Mouse (Mus musculus): ENCODE measurements around the gene Trio. TPM values are rescaled to one million over a fixed set of nuclear protein-coding genes. Genes with fewer than 3 reads are reported as not detected.

The Trio gene
- polyA plus RNA-seq, 1 experiment from 2014 or later = 52.8 TPM

- no peaks in the 10 kb centered on the region for H3K9me3 ChIP-seq
- peaks cover 14% of the 10 kb centered on the region for H3K4me1 ChIP-seq
- 39% methylated on average over 11 of the region's 11 CpGs for WGBS
- no peak for ATAC-seq (ENCODE audit: insufficient number of reproducible peaks, low FRiP score, low TSS enrichment, low read depth)
- no peak overlapping the region for H3K9ac ChIP-seq
- H3K36me3 ChIP-seq = no peaks in the 10 kb centered on the region
- H3K27me3 ChIP-seq = no peaks in the 10 kb centered on the region
- H3K4me3 ChIP-seq = no peak overlapping the region
- no peak overlapping the region for H3K27ac ChIP-seq
- H3K4me2 ChIP-seq = no peak overlapping the region
These were observed 70.0 kb downstream of the Trio start for GRCm38 (mm10) chr15:27955614-27956013.

DNA sequence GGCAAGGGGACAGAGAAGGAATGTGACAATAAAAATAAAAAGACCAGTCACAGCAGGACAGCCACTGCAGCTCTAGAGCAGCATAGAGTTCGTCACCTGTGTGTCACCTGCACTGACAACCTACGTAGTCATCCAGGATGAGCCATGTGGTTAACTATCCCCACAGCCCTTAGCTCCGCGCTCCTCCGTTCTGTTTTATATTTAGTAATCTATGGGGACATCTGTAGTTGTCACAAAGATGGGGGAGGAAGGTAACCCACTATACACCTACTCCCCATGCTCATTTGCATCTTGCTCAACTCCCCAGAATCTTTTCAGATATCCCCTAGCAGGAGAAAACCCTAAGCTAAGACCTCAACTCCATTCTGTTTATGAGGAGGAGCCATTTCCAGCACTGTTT, 71.3 kb downstream of the Trio start:
- no peaks in the 10 kb centered on the region for H3K36me3 ChIP-seq
- H3K27ac ChIP-seq = no peak overlapping the region
- no peaks in the 10 kb centered on the region for H3K27me3 ChIP-seq
- H3K4me2 ChIP-seq = no peak overlapping the region
- no peak overlapping the region for H3K4me3 ChIP-seq
- ATAC-seq (ENCODE audit: insufficient number of reproducible peaks, low FRiP score, low TSS enrichment, low read depth) = no peak
- H3K9ac ChIP-seq = no peak overlapping the region
- 83% methylated on average over 5 of the region's 5 CpGs for WGBS
- H3K9me3 ChIP-seq = no peaks in the 10 kb centered on the region
- H3K4me1 ChIP-seq = peaks cover 11% of the 10 kb centered on the region

- Histone ChIP-seq H3K4me1 (peaks cover 11% of the 10 kb centered on the region), H3K4me2 (no peak overlapping the region), H3K9ac (no peak overlapping the region), H3K27ac (no peak overlapping the region), H3K27me3 (no peaks in the 10 kb centered on the region), H3K9me3 (no peaks in the 10 kb centered on the region), H3K4me3 (no peak overlapping the region), H3K36me3 (no peaks in the 10 kb centered on the region)
- ATAC-seq (ENCODE audit: insufficient number of reproducible peaks, low FRiP score, low TSS enrichment, low read depth) = no peak
- WGBS = 70% methylated on average over 3 of the region's 3 CpGs
These were observed 72.1 kb downstream of the Trio start for GRCm38 (mm10) chr15:27953570-27953969.

- H3K27ac ChIP-seq = no peak overlapping the region
- WGBS = 92% methylated on average over 7 of the region's 7 CpGs
- no peaks in the 10 kb centered on the region for H3K9me3 ChIP-seq
- no peaks in the 10 kb centered on the region for H3K27me3 ChIP-seq
- H3K9ac ChIP-seq = no peak overlapping the region
- no peak overlapping the region for H3K4me3 ChIP-seq
- no peak for ATAC-seq (ENCODE audit: insufficient number of reproducible peaks, low FRiP score, low TSS enrichment, low read depth)
- no peaks in the 10 kb centered on the region for H3K36me3 ChIP-seq
- no peak overlapping the region for H3K4me2 ChIP-seq
- peaks cover 8% of the 10 kb centered on the region for H3K4me1 ChIP-seq
These were observed 74.5 kb downstream of the Trio start for GRCm38 (mm10) chr15:27951195-27951594.

GRCm38 (mm10) chr15:27949196-27949595, 76.5 kb downstream of the Trio start:
- 86% methylated on average over 9 of the region's 9 CpGs for WGBS
- Histone ChIP-seq H3K4me1 (peaks cover 9% of the 10 kb centered on the region), H3K4me3 (no peak overlapping the region), H3K4me2 (no peak overlapping the region), H3K36me3 (no peaks in the 10 kb centered on the region), H3K27me3 (no peaks in the 10 kb centered on the region), H3K9ac (no peak overlapping the region), H3K27ac (no peak overlapping the region), H3K9me3 (no peaks in the 10 kb centered on the region)
- no peak for ATAC-seq (ENCODE audit: insufficient number of reproducible peaks, low FRiP score, low TSS enrichment, low read depth)

GRCm38 (mm10) chr15:27947880-27948279, 77.8 kb downstream of the Trio start:
- no peak overlapping the region for H3K4me2 ChIP-seq
- WGBS = 92% methylated on average over 3 of the region's 3 CpGs
- H3K9ac ChIP-seq = no peak overlapping the region

DNA sequence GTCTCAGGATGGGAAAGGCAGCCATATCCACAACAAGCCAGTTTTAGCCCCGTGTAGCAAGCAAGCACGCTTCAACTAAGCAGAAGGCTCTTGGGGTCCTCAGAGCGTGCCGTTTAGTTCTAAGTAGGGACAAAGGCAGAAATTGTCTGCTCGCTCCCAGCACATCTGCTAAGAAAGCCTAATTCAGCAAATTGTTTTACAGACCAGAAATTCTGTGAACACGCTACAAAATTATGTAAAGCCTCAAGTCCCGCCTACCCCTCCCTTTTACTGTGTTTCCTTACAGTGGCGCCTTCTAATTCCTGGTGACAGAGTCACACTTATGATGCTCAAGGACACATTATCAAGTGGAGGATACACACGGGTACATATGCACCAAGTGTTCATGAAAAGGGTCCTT, 80.1 kb downstream of the Trio start:
- Histone ChIP-seq H3K27ac (no peak overlapping the region), H3K36me3 (no peaks in the 10 kb centered on the region), H3K9me3 (no peaks in the 10 kb centered on the region), H3K27me3 (no peaks in the 10 kb centered on the region), H3K9ac (no peak overlapping the region), H3K4me1 (peaks cover 26% of the 10 kb centered on the region), H3K4me2 (no peak overlapping the region), H3K4me3 (no peak overlapping the region)
- ATAC-seq (ENCODE audit: insufficient number of reproducible peaks, low FRiP score, low TSS enrichment, low read depth) = no peak
- 67% methylated on average over 9 of the region's 9 CpGs for WGBS

More at GRCm38 (mm10) chr15:27947880-27948279, 77.8 kb downstream of the Trio start:
- no peaks in the 10 kb centered on the region for H3K9me3 ChIP-seq
- no peak overlapping the region for H3K27ac ChIP-seq
- no peak for ATAC-seq (ENCODE audit: insufficient number of reproducible peaks, low FRiP score, low TSS enrichment, low read depth)
- H3K36me3 ChIP-seq = no peaks in the 10 kb centered on the region
- no peaks in the 10 kb centered on the region for H3K27me3 ChIP-seq
- H3K4me3 ChIP-seq = no peak overlapping the region
- peaks cover 18% of the 10 kb centered on the region for H3K4me1 ChIP-seq

GRCm38 (mm10) chr15:27944898-27945297, 80.8 kb downstream of the Trio start:
- H3K27ac ChIP-seq = no peak overlapping the region
- H3K4me1 ChIP-seq = peaks cover 28% of the 10 kb centered on the region
- no peak for ATAC-seq (ENCODE audit: insufficient number of reproducible peaks, low FRiP score, low TSS enrichment, low read depth)
- H3K4me2 ChIP-seq = no peak overlapping the region
- H3K9ac ChIP-seq = no peak overlapping the region
- H3K9me3 ChIP-seq = no peaks in the 10 kb centered on the region
- WGBS = 87% methylated on average over 11 of the region's 11 CpGs
- H3K4me3 ChIP-seq = no peak overlapping the region
- H3K27me3 ChIP-seq = no peaks in the 10 kb centered on the region
- no peaks in the 10 kb centered on the region for H3K36me3 ChIP-seq

DNA sequence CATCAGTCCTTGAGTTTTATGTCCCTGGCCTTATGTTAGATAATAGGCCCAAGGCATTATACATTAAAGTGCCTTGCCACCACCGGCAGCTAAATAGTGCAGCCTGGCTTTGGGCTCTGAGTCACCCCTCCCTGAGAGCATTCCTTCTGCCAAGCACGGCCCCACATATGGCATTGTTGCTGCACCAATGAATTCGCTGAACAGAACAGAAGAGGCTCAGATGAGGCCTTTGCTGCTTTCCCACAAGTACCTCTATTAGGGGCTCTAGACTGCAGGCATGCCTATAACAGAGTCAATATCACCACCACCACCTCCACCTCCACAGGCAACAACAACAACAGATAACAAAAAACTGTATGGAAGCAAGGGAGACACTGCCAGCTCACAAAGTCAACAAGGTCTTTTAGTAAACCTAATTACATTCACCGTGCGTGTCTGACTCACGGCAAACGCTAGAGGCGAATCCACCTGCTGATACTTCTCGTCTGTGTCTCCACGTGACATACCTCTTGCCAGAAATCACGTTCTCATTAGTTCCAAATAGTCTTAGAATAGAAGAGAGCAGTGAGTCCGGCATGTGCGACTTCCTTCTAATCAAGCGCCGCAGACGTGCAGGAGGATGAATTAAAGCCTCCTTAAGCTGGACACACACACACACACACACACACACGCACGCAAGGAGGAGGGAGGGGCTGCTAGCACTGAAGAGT, 82.0 kb downstream of the Trio start:
- no peak overlapping the region for H3K4me2 ChIP-seq
- no peak overlapping the region for H3K4me3 ChIP-seq
- no peaks in the 10 kb centered on the region for H3K36me3 ChIP-seq
- no peak overlapping the region for H3K27ac ChIP-seq
- no peaks in the 10 kb centered on the region for H3K27me3 ChIP-seq
- H3K9me3 ChIP-seq = no peaks in the 10 kb centered on the region
- no peak overlapping the region for H3K9ac ChIP-seq
- ATAC-seq (ENCODE audit: insufficient number of reproducible peaks, low FRiP score, low TSS enrichment, low read depth) = no peak
- H3K4me1 ChIP-seq = peaks cover 28% of the 10 kb centered on the region
- 47% methylated on average over 18 of the region's 18 CpGs for WGBS

DNA sequence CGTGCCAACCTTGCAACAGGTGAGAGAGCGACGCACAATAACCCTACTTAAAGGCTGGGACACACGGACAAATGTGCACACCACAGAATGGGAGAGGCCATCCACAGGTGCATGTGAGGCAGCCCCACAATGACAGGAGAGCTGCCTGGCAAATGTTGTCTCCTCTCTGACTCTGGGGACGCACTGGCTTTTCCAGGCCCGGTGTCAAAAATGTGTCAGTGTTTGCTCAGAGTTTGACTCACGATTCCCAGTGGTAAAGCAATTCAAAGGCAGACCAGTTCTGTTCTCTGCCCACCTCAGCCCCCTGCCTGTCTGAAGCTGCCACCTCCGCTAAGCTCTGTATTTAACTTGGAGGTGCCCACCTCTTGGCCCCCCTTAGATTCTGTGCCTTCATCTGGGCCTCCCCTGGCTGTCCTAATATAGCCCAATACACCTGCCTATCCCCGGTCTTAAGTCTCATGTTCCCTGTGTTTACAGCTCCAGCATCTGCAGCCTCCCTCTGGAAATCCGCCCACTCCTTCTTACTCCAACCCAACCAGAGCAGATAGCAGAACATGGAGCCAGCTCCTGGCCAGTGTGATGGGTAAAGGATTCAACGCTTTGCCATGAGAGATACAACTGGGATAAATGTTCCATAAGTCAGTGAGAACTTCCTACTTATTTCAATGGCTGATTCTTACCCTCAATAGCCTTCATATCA, 83.3 kb downstream of the Trio start:
- no peak for ATAC-seq (ENCODE audit: insufficient number of reproducible peaks, low FRiP score, low TSS enrichment, low read depth)
- H3K36me3 ChIP-seq = no peaks in the 10 kb centered on the region
- 71% methylated on average over 11 of the region's 11 CpGs for WGBS
- no peaks in the 10 kb centered on the region for H3K9me3 ChIP-seq
- H3K9ac ChIP-seq = no peak overlapping the region
- no peak overlapping the region for H3K4me2 ChIP-seq
- H3K4me3 ChIP-seq = no peak overlapping the region
- H3K27me3 ChIP-seq = no peaks in the 10 kb centered on the region
- peak overlapping the region; percentile 47 for H3K27ac ChIP-seq
- H3K4me1 ChIP-seq = peaks cover 39% of the 10 kb centered on the region

DNA sequence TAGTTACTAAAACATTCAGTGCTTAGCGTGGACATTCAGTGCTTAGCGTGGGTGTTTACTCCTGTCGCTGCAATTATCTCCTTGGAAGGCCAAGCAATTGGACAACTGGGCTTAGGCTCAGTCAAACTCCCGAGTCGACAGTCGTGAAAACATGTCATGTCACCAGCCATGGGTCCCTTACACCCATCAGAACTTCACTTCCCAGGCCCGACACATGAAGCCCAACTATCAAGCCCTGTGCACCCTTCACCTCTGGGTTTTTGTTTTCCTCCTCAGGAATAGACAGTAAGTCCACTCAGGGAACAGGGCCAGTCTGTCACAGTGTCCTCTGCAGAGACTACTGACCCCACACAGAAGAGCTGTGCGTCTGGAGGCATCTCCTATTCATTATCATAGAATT, 84.2 kb downstream of the Trio start:
- no peaks in the 10 kb centered on the region for H3K9me3 ChIP-seq
- no peak overlapping the region for H3K4me2 ChIP-seq
- no peak overlapping the region for H3K9ac ChIP-seq
- no peak for ATAC-seq (ENCODE audit: insufficient number of reproducible peaks, low FRiP score, low TSS enrichment, low read depth)
- 81% methylated on average over 8 of the region's 8 CpGs for WGBS
- peaks cover 48% of the 10 kb centered on the region for H3K4me1 ChIP-seq
- H3K27ac ChIP-seq = no peak overlapping the region
- no peaks in the 10 kb centered on the region for H3K27me3 ChIP-seq
- no peaks in the 10 kb centered on the region for H3K36me3 ChIP-seq
- no peak overlapping the region for H3K4me3 ChIP-seq

- no peaks in the 10 kb centered on the region for H3K27me3 ChIP-seq
- H3K36me3 ChIP-seq = no peaks in the 10 kb centered on the region
- ATAC-seq (ENCODE audit: insufficient number of reproducible peaks, low FRiP score, low TSS enrichment, low read depth) = no peak
- no peak overlapping the region for H3K4me2 ChIP-seq
- H3K27ac ChIP-seq = no peak overlapping the region
- 54% methylated on average over 8 of the region's 8 CpGs for WGBS
- peaks cover 52% of the 10 kb centered on the region for H3K4me1 ChIP-seq
- no peaks in the 10 kb centered on the region for H3K9me3 ChIP-seq
- H3K9ac ChIP-seq = no peak overlapping the region
- no peak overlapping the region for H3K4me3 ChIP-seq
These were observed 84.6 kb downstream of the Trio start for GRCm38 (mm10) chr15:27941020-27941419.
